Mouse (Mus musculus): Measurements from ENCODE around the gene Id3.
"Not testable (repeated sequence)": the region's sequence is repeated elsewhere in the genome, so short reads cannot be mapped to it uniquely, and the experiment has no call there.

The Id3 gene

DNA sequence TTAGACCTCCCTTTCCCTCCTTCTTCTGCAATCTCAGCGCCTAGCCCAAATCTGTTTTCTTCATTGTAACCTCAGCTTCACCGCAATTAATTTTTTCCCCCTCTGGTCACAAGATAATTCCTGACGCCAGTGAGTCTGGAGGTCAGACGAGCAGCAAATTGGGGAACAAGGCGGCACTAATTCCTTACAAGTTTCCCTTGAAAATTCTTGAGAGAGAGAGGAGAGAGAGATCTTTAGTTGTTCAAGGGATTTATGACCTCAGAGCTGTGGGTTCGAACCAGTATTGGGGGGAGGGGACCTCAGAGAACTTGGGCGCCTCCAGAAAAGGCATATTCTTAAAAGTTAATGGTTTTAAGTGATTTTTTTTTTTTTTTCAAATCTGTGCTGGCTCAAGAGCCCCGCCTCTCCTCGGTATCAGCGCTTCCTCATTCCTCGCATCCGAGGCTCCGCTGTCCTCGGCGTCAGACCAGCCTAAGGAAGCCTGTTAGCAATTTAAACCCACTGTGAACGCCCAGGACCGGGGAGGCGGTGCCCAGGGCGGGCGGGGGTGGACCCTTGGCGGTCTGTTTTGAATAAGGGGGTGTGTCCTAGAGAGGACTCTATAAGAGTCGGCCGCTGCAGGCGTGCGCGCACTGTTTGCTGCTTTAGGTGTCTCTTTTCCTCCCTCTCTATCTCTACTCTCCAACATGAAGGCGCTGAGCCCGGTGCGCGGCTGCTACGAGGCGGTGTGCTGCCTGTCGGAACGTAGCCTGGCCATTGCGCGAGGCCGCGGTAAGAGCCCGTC lies at the start of gene Id3:
Gene Id3, plus strand, starts transcription at position 305 of the 784 bp plus-strand sequence.
- no peak for ATAC-seq (ENCODE audit: insufficient number of reproducible peaks, low FRiP score, low TSS enrichment)

DNA sequence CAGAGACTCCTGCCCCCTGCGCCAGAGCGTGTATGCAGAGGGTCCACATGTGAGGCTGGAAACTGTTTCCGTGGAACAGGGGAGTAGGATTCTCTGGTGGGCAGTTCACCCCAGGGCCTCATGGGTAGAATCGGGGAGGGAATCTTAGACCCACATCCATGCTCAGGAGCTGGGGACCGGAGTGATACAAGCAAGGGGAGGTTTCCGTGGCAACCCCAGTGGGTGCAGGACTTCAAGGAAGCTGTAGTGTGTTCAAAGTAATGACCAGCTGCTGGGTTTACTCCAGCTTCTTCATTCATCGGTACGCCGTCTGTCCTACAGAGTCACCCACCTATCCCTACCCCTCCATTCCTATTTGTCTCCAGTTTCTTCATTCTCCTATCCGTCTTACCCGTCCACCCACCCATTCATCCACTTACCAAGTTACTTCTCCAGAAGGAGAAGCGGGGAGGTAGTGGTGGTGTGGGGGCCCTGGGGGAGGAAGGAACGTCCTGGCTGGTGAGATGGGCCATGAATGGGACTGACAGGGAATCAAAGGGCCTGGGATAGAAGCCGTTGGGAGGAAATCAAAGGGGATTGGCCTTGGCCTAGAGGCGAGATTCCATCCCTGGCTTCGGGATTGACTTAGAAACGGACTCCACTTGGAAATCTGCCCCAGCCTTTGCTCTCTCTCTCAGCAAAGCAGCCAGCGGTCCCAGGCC lies 48.6 kb upstream of the Id3 start:
- ATAC-seq (ENCODE audit: insufficient number of reproducible peaks, low FRiP score, low TSS enrichment): no peak

DNA sequence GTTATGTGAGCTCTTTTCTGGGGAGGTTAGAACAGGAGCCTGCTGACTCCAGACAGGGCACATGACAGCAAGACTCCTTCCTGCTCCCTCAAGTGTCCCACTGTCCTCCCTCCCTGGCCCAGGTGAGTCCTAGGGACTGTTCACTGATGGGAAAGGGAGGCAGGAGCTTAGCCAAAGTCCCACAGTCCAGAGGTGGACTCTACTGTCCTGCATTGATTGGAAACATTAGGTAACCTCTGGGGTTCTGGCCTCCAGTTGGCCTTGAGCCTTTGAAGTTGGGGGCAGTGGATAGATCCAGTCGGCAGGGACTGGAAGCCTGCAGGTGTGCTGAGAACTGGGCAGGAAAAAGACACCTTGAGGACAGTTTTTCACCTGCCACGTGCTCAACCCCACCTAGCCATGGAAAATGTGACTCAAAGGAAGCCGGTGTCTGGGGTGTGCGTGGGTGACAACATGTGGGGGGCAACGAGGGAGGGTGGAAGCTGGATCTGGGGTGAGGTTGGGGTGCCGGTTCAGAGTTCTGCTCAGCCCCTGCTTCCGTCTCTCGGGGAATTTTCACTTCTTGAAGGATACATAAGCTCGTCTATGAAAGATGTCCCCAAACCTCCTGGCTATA lies 47.7 kb upstream of the Id3 start:
- no peak for ATAC-seq (ENCODE audit: insufficient number of reproducible peaks, low FRiP score, low TSS enrichment)

DNA sequence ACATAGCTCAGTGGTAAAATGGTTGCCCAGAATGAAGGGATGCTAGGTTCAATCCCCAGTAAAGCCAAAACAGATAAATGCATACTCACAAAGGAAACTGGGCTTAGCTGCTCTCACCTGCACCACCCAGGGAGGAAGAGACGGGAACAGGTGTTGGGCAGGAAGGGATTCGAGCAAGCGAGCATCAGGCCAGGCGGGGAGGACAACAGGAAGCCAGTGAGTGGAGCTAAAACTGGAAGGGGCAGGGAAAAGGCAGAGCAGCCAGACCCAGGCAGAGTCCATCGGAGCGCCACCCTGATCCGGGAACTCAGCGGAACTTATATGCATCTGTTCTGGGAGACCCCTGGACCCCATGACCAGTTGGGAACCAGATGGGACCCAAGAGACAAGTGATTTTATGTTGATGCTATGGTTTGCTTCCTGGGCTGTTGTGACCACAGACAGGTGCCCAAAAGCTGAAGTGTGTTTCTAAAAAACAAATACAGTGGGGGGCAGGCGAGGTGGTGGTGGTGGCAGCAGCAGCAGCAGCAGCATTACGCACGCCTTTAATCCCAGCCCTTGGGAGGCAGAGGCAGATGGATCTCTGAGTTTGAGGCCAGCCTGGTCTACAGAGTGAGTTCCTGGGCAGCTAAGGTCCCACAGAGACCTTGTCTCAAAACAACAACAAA lies 46.7 kb upstream of the Id3 start:
- no peak for ATAC-seq (ENCODE audit: insufficient number of reproducible peaks, low FRiP score, low TSS enrichment)

DNA sequence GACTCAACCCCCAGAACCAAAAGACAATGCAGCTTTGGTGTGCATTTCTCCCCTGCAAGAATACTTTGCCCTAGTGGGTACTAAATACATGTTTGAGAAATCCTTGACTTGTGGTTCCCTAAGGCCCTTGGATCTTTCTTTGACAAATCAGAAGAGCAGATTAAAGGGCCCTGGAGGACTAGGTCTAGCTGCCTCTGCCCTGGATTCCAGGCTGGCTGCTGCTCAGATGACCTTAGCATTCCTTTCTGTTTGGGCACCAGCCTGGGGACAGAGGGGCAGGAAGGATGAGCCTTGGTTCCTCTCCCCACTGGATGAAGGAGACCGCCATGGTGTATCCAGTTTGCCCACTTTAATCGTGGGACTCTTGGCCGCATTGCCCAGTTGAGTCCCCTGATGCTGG lies 44.9 kb upstream of the Id3 start:
- ATAC-seq (ENCODE audit: insufficient number of reproducible peaks, low FRiP score, low TSS enrichment): no peak

DNA sequence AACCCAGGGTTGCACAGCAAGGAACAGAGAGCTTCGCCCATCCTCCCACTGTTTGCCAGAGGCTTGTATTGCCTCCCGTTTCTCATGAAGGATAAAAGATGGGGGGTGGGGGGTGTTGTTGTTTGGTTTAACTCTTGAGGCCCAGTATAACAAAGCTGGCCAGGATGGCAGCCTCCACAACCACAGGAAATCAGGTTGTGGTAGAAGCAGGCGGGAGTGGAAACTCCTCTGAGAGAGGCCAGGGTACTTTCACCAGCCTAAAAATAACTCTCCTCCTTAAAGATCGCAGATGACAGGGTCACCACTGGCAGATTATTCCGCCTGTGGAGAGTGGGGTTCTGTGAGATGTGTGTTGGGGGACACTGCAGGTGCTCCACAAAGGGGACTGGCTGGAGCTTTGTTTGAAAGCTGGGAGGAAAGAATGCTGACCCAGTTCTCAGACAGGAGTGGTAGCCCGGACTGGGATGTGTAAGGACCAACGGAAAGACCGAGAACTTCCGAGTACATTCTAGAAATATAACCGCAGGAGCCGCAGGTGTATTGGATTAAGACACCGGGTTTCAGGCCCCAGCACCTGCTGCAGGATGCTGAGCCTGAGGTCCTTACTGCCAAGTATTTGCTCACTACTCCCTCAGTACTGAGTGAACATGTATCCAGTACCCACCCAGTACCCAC lies 42.8 kb upstream of the Id3 start:
- no peak for ATAC-seq (ENCODE audit: insufficient number of reproducible peaks, low FRiP score, low TSS enrichment)

DNA sequence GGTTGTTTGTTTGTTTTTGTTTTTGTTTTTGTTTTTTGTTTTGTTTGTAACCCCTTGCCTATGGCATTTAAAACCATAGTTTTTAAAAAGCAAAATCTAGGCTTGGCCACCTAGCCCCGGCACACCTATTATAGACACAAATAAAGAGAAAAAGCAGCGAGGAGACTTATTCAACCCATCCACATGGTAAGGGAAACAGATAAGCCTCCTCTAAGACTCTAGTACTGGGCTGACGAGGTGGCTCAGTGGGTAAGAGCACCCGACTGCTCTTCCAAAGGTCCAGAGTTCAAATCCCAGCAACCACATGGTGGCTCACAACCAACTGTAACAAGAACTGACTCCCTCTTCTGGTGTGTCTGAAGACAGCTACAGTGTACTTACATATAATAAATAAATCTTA lies 41.5 kb upstream of the Id3 start:
- not testable (repeated sequence) for ATAC-seq (ENCODE audit: insufficient number of reproducible peaks, low FRiP score, low TSS enrichment)

DNA sequence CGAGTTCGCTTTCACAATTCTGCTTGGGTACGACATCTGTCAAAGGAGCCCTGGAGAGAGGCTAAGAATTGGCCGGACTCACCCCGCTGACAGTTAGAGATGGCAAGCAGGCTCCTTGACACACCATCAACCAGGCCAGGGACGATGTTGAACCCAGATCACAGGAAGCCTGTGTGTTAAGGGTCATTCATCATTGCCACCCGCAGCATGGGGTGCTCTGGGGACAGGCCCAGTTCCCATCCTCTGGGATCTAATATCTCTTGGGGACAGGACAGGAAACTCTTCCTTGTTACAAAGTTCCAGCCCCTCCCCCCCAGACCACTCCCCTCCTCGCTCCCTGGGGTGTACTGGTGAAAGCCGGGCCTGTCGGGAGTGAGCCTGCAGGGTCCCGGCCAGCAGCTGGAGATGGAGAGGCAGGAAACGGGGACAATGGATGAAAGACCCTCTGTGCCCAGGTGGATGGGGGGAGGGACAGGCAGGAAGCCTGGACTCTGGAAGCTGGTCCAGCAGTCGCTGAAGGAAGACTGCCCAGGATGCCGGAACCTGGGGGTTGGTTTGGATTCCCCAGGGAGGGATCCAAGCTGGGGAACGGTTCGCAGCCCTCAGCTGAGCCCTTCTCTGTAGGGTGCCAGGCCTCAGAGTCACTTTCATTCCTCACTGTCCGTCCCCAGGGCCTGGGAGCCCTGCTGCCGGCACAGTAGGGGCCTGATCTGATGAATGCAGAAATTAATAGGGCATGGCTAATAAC lies 38.5 kb upstream of the Id3 start:
- no peak for ATAC-seq (ENCODE audit: insufficient number of reproducible peaks, low FRiP score, low TSS enrichment)

DNA sequence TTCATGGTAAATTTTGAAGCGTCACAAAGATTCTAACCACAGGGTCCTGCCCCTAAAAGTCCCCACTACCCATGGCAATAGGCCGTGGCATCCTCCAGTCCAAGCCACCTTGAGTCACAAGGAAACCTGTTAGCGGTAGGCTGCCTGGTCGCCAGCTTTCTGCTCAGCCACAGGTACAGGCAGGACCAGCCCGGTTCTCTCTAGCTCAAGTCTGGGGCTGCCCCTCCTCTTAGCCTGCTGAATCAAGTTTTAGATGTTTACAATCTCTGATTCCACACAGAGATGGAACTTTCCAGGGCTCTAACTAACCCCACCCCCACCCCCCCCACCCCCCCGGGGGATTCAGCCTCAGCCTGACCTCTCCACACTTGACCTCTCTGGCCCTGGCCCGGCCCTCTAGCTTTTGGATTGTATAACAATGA lies 36.4 kb upstream of the Id3 start:
- ATAC-seq (ENCODE audit: insufficient number of reproducible peaks, low FRiP score, low TSS enrichment): no peak

DNA sequence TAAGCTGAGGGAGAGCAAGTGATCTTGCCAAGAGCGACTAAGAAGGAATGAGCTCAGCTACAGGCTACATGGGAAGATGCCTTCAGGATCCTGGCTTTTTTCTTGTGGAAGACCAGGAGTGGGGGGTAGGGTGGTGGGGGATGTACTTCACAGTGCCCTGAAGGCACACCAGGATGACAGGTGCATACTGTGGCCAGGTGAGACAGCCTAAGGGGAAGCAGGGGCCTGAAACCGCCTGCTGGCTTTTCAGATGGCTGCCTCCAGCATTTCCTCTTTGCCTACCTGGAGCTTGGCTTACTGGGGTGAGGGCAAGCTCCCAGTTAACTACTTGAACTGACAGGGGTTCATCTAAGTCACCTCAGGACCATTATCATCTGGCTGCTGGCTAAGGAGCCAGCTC lies 34.1 kb upstream of the Id3 start:
- ATAC-seq (ENCODE audit: insufficient number of reproducible peaks, low FRiP score, low TSS enrichment): no peak

DNA sequence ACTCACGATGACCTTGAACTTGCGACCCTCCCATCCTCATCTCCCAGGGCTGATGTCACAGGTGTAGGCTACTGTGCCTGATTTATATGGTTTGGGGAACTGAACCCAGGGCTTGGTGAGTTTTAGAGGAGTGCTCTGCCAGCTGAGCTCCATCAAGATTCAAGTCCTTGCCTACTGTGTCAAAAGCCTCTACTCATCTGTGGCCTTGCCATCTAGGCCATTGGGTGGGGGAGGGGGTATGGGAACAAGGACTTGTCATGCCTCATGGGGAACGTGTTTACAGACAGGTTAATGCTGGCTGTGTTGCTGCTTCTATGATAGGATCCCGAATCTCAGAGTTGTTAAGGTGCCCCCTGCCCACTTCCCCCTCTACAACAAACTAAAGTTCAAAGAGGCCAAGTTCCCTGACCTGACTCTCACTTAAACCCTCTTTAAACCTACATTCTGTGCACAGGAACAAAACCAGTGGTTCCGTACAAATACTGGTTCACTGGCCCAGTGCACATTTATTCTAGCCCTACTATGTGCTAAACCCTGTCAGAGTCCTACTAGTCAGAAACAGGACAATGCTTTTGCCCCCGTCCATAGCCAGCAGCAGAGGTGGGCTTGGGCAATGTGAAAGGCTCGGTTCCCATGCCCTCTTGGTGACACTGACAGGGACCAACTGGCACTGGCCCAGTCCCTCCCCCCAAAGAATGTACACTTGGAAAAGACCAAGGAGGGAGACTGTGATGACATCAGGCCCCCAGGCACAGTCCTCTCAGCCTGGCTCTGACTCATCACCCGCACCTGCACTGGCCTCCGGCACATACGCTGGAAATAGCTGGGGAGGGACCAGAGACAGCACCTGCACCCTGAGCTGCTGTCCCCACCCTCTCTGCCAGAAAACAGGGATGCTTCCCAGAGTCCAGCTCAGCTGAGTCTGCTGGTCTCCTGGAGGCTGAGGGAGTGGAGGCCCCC lies 33.1 kb upstream of the Id3 start:
- ATAC-seq (ENCODE audit: insufficient number of reproducible peaks, low FRiP score, low TSS enrichment): no peak

DNA sequence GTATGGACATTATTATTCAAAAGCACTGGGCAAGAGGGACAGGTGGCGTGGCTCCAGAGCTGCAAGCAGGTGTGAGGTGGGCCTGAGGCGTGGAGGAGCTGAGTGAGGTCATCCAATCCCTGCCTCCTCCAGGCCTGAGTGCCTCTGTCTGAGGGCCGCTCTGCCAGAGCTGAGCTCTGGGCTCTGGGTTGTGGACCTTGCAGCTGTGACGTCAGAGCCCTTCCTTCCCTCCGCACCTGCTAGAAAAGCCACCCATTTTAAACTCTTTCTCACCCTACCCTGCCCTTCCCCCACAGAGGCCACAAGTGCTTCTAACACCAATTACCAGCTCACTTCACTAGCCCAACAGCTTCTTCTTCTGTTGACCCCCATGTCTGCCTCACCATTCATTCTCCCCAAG lies 31.0 kb upstream of the Id3 start:
- ATAC-seq (ENCODE audit: insufficient number of reproducible peaks, low FRiP score, low TSS enrichment): no peak

DNA sequence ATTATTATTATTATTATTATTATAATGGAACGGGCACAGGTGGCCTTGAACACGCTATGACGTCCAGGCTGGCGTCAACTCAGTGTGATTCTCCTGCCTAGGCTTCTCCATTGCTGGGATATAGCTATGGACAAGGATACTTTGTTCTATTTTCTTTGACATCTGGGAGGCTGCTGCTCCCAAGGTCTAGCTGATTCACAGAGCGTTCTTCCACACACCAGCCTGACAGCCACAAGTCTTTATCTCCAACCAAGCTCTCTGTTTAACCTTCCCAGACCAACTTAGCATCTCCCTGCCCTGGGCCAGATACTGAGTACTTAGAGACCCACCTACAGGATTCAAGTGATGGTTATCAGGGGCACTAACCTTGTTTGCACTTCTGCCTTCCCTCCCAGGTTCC lies 28.6 kb upstream of the Id3 start:
- ATAC-seq (ENCODE audit: insufficient number of reproducible peaks, low FRiP score, low TSS enrichment): no peak

DNA sequence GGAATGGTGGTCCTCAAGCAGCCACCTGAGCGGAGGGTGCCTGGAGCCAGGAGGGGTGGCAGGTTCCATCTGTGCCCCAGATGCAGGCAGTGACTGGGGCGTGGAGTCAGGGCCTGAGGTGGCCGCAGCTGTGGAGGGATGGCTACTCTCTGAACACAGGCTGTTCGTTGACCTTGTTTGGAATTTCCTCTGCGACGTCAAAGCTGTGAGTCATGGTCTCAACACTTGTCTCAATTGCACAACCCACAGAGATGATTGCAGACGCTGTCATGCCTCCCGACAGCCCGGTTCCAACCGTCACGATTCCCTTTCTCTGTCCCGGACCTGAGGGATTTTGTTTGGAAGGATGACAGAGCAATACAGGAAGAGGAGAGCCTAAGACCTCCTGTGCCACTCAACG lies 26.3 kb upstream of the Id3 start:
- ATAC-seq (ENCODE audit: insufficient number of reproducible peaks, low FRiP score, low TSS enrichment): no peak

DNA sequence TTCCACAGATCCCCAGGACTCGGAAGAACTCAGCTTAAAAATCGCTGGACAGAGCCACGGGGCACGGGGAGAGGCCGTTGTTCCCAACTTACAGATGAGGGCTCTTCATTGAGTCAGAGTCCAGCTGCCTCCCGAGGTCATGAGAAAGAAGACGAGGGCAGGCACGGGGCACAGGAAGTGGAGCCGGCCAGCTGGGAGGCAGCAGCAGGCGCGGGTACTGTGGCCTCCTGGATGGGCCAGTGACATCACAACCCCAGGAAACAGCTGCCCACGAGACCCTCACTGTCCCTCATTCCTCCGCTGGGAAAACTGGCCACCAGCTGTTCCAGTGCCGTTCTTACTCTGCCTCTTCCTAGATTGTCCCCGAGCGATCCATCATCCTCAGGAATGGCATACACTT lies 23.3 kb upstream of the Id3 start:
- ATAC-seq (ENCODE audit: insufficient number of reproducible peaks, low FRiP score, low TSS enrichment): no peak

DNA sequence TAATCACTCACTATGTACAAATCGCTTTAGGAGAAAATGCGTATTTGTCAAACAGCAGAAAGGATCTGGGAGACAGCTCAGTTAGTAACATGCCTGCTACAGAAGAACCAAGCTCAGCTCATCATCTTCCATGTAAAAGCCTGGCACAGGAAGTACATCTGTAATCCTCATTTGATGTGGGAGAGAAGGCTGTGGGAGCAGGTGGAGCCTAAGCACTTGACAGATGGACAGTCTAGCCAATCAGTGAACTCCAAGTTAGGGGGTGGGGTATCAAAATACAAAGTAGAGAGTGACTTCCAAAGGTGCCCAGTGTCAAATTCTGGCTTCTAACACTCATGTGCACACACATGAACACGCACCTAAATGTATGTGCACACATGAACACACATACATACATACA lies 22.1 kb upstream of the Id3 start:
- ATAC-seq (ENCODE audit: insufficient number of reproducible peaks, low FRiP score, low TSS enrichment): no peak

DNA sequence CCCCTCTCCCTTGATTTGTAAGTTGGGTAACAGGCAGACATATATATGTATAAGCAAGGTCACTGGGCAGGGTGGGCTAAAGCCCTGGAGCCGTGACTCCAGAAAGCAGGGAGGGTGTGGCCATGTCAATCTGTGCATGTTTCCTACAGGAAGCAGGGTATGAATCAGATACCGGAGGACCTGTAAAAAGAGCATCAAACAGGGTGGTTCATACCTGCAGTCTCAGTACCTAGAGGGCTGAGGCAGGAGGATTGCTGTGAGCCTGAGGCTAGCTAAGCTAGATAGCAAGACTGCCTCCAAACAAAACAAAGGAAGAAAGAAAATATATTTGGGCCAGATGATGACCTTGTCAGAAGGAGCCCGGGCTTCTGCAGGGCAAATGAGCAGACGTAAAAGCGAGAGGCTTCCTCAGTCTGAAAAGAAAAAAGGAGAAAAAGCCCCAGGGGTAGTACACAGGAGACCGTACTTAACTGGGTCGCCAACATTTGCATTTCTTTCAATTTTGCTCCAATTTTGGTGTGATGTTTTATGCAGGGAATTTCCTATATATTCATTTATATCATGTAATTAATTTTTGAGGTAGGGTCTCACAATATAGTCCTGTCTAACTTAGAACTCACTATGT lies 21.3 kb upstream of the Id3 start:
- ATAC-seq (ENCODE audit: insufficient number of reproducible peaks, low FRiP score, low TSS enrichment): no peak

DNA sequence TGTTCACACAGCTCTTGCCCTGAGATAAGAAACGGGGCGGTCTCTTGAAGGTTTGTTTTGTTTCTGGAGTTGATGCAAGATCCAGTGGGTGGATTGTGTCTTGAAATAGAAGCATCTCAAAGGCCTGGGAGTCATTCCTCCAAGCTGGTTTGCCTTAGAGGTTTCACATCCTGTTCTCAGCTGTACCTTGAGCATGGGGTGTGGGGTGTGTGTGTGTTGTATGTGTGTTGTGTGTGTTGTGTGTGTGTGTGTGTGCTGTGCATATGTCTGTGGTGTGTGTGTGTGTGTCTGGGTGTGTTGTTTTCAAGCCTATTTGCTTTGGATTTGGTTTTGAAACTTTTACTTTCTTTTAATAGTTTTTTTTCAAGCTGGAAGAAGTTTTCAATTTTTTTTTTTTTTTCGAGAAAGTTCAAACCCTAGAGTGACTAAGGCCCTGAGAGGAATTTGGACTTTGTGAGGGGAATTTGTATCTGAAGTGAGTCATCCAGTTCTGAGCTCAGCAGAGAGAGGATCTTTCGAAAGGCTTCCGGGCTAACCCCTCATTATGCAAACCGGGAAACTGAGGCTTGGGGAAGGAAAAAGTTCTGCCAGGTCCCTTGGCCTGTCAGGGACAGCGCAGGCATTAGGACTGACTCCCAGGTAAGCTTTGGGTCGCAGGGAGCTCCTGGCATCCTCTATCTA lies 20.0 kb upstream of the Id3 start:
- ATAC-seq (ENCODE audit: insufficient number of reproducible peaks, low FRiP score, low TSS enrichment): no peak

Data from cerebellum, adult (tissue).